Mouse (Mus musculus) T-helper 2 cell (primary cell): ENCODE results near the gene Mpdz.

Experiments
- in situ Hi-C: fragments of 300-600 bp; cut with MboI, MseI; formaldehyde crosslinking; loops from one replicate; pipeline ENCODE4 v1.15.1; 2025; ENCODE audit warnings: high pct_unique_total_duplicates

Mpdz gene

GRCm38 (mm10) chr4:81442078-81442981 is at the start of gene Mpdz:
Gene Mpdz (minus strand): TSS chr4:81442815.
- in situ Hi-C loops: no loop called here

- in situ Hi-C loops: no loop called here
Measured at GRCm38 (mm10) chr4:81490556-81490955, 47.9 kb upstream of the Mpdz start.

- in situ Hi-C loops: no loop called here
Measured at GRCm38 (mm10) chr4:81484603-81485002, 42.0 kb upstream of the Mpdz start.

- in situ Hi-C loops: no loop called here
Measured at GRCm38 (mm10) chr4:81483887-81484602, 41.4 kb upstream of the Mpdz start.

GRCm38 (mm10) chr4:81483159-81483558 is 40.5 kb upstream of the Mpdz start:
- in situ Hi-C loops: no loop called here

- in situ Hi-C loops: no loop called here
Measured at GRCm38 (mm10) chr4:81466821-81467220, 24.2 kb upstream of the Mpdz start.

GRCm38 (mm10) chr4:81465172-81465571 is 22.6 kb upstream of the Mpdz start:
- in situ Hi-C loops: no loop called here

- in situ Hi-C loops: no loop called here
Measured at GRCm38 (mm10) chr4:81462253-81462652, 19.6 kb upstream of the Mpdz start.

GRCm38 (mm10) chr4:81458921-81459320 is 16.3 kb upstream of the Mpdz start:
- in situ Hi-C loops: no loop called here

GRCm38 (mm10) chr4:81453806-81454205 is 11.2 kb upstream of the Mpdz start:
- in situ Hi-C loops: no loop called here

- in situ Hi-C loops: no loop called here
Measured at GRCm38 (mm10) chr4:81452183-81452582, 9.6 kb upstream of the Mpdz start.

GRCm38 (mm10) chr4:81449413-81449812 is 6.8 kb upstream of the Mpdz start:
- in situ Hi-C loops: no loop called here

GRCm38 (mm10) chr4:81443566-81443965 is 951 bp upstream of the Mpdz start:
- in situ Hi-C loops: no loop called here

GRCm38 (mm10) chr4:81433961-81434360 is 8.7 kb downstream of the Mpdz start:
- in situ Hi-C loops: no loop called here

GRCm38 (mm10) chr4:81430826-81431225 is 11.8 kb downstream of the Mpdz start:
- in situ Hi-C loops: no loop called here

GRCm38 (mm10) chr4:81430105-81430504 is 12.5 kb downstream of the Mpdz start:
- in situ Hi-C loops: no loop called here

- in situ Hi-C loops: no loop called here
Measured at GRCm38 (mm10) chr4:81429670-81430069, 12.9 kb downstream of the Mpdz start.

- in situ Hi-C loops: no loop called here
Measured at GRCm38 (mm10) chr4:81423556-81423955, 19.1 kb downstream of the Mpdz start.

- in situ Hi-C loops: no loop called here
Measured at GRCm38 (mm10) chr4:81421621-81422020, 21.0 kb downstream of the Mpdz start.

GRCm38 (mm10) chr4:81415324-81416026 is 27.1 kb downstream of the Mpdz start:
- in situ Hi-C loops: no loop called here

GRCm38 (mm10) chr4:81414684-81415323 is 27.8 kb downstream of the Mpdz start:
- in situ Hi-C loops: no loop called here

- in situ Hi-C loops: no loop called here
Measured at GRCm38 (mm10) chr4:81396883-81397282, 45.7 kb downstream of the Mpdz start.
